Mouse (Mus musculus) liver, adult 2 months (tissue): ENCODE data around the gene Rims1. TPM values are rescaled to one million over a fixed set of nuclear protein-coding genes. Genes with fewer than 3 reads are reported as not detected.

Source experiments
- DNase-seq: peaks from one replicate; pipeline ENCODE4 v3.0.0-alpha.2; 2011; ENCODE audit warnings: low read depth, low spot score; ENCODE audit errors: extremely low read depth
- H3K27ac ChIP-seq: fragments of 200-500 bp; replicated peaks from 2 replicates; pipeline ENCODE4 v1.5.1; 2012; ENCODE audit warnings: low read depth, mild to moderate bottlenecking, control low read depth, inconsistent platforms, low read length; ENCODE audit not compliant: insufficient read depth
- H3K27me3 ChIP-seq: fragments of 200-500 bp; 2 replicates; pipeline ENCODE4 v1.6.1; 2012; ENCODE audit warnings: mild to moderate bottlenecking, moderate library complexity, low read length, inconsistent platforms; ENCODE audit not compliant: control insufficient read depth, insufficient read depth
- H3K36me3 ChIP-seq: fragments of 200-500 bp; 2 replicates; pipeline ENCODE4 v1.6.1; 2012; ENCODE audit warnings: low read length, inconsistent platforms; ENCODE audit not compliant: control insufficient read depth, insufficient read depth
- H3K4me1 ChIP-seq: fragments of 200-500 bp; 2 replicates; pipeline ENCODE4 v1.6.1; 2011; ENCODE audit warnings: low read length; ENCODE audit not compliant: control insufficient read depth, insufficient read depth
- H3K4me3 ChIP-seq: fragments of 200-500 bp; 2 replicates; pipeline ENCODE4 v1.5.1; 2011; ENCODE audit warnings: low read depth, mild to moderate bottlenecking, control low read depth, low read length, moderate library complexity; ENCODE audit not compliant: insufficient read depth
- H3K79me2 ChIP-seq: fragments of 200-500 bp; 2 replicates; pipeline ENCODE4 v1.6.1; 2012; ENCODE audit warnings: inconsistent platforms, mild to moderate bottlenecking, low read length, moderate library complexity; ENCODE audit not compliant: control insufficient read depth, insufficient read depth
- H3K9ac ChIP-seq: fragments of 200-500 bp; 2 replicates; pipeline ENCODE4 v1.6.1; 2012; ENCODE audit warnings: low read depth, mild to moderate bottlenecking, control low read depth, inconsistent platforms, low read length
- CTCF ChIP-seq: fragments of 200-500 bp; IDR thresholded peaks from 2 replicates; pipeline ENCODE4 v1.5.1; 2011; ENCODE audit warnings: low read depth, low read length, control low read depth
- POLR2A ChIP-seq: fragments of 200-500 bp; IDR thresholded peaks from 2 replicates; pipeline ENCODE4 v1.6.1; 2011; ENCODE audit warnings: low read length, control low read depth; ENCODE audit not compliant: insufficient read depth; ENCODE audit errors: extremely low read depth
- WGBS: fragments of 180-500 bp; shearing (Covaris S2); methylation state at CpG from one replicate; pipeline ENCODE4 v1.1.7; 2018; 5-methylcytosine and 5-hydroxymethylcytosine counted together
- polyA plus RNA-seq: library from polyadenylated mRNA; depleted of rRNA; stranded (reverse); fragments of >200 nt; gene quantifications from 2 replicates; pipeline ENCODE4 v1.2.3, GENCODE M21; 2012
- total RNA-seq: library from RNA; depleted of rRNA; stranded (reverse); fragments of >200 nt; gene quantifications from 2 replicates; pipeline ENCODE4 v1.2.3, GENCODE M21; 2014

The Rims1 gene
- total and polyA plus RNA-seq, 2 experiments: under 0.01 TPM; not detected in 1

DNA sequence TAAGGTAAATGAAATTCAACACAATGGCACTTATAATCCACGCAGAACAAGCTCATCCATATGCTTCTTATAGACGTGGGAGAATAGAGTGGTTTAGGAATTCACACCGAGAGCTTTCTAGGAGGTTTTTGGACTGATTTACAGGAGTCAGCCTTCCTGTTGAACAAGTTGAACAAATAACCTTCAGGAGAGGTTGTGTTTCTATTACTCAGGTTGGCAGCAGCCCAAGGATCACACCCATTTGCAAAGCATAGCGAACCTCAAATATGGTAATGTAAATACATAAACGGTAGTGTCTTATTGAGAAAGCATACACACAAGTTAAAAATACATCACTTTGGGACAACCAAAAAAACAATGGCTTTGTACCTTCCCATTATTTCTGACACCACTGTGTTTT, 5.5 kb downstream of the Rims1 start:
- no peaks in the 10 kb centered on the region for H3K4me1 ChIP-seq
- H3K79me2 ChIP-seq: no peaks in the 10 kb centered on the region
- no peak for TF ChIP-seq POLR2A
- no peak for TF ChIP-seq CTCF
- 71% methylated on average over 5 of the region's 5 CpGs for WGBS
- no peak overlapping the region for H3K27ac ChIP-seq
- no peak for DNase-seq
- H3K9ac ChIP-seq: no peak overlapping the region
- H3K4me3 ChIP-seq: no peak overlapping the region
- H3K36me3 ChIP-seq: no peaks in the 10 kb centered on the region
- H3K27me3 ChIP-seq: peaks cover 2% of the 10 kb centered on the region; the same call in 1 of the 2 replicates

DNA sequence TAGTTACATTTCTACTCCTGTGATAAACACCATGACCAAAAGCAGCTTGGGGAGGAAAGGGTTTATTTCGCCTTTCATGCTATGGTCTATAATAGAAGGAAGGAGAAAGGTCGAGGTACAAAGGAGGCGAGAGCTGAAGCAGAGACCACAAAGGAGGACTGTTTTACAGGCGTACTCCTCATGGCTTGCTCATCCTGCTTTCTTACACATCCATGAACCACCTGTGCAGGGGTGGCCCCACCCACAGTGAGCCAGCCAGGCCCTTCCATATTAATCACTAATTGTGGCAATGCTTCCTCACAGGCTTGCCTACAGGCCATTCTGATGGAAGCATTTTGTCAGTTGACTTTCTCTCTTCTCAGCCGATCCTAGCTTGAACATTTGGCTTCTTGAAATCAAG, 8.7 kb downstream of the Rims1 start:
- Histone ChIP-seq H3K4me1 (no peaks in the 10 kb centered on the region), H3K36me3 (no peaks in the 10 kb centered on the region), H3K79me2 (no peaks in the 10 kb centered on the region), H3K9ac (no peak overlapping the region), H3K27me3 (no peaks in the 10 kb centered on the region), H3K4me3 (no peak overlapping the region), H3K27ac (no peak overlapping the region)
- no peak for DNase-seq
- TF ChIP-seq POLR2A (no peak), CTCF (no peak)
- 78% methylated on average over 5 of the region's 5 CpGs for WGBS

DNA sequence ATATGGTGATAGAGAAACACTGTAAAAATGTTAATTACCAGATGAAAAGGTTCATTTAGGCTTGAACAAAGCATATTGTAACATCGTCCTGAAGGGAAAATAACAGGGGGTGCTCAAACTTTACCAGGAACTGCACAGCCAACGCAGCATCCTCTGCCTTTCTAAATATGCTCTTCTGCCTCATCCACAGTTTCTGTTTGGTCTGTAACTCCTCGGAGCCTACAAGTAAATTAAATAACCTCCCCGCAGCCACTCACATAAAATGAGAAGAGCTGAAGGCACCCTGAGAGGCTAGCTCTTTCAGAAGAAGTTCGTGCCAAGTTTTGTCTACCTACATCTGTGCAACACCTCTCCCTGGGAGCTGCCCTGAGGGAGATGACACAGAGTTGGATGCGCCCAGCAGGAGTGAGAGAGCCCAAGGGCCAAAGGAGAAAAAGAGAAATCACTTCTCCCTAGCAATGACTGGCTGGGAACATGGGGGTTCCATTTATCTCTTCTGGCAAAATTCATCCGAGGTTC, 16.3 kb downstream of the Rims1 start:
- no peak for DNase-seq
- no peaks in the 10 kb centered on the region for H3K4me1 ChIP-seq
- no peak overlapping the region for H3K27ac ChIP-seq
- TF ChIP-seq POLR2A (no peak), CTCF (no peak)
- H3K9ac ChIP-seq: no peak overlapping the region
- no peak overlapping the region for H3K4me3 ChIP-seq
- H3K36me3 ChIP-seq: no peaks in the 10 kb centered on the region
- no peaks in the 10 kb centered on the region for H3K79me2 ChIP-seq
- no peaks in the 10 kb centered on the region for H3K27me3 ChIP-seq
- WGBS: 44% methylated on average over 7 of the region's 7 CpGs

DNA sequence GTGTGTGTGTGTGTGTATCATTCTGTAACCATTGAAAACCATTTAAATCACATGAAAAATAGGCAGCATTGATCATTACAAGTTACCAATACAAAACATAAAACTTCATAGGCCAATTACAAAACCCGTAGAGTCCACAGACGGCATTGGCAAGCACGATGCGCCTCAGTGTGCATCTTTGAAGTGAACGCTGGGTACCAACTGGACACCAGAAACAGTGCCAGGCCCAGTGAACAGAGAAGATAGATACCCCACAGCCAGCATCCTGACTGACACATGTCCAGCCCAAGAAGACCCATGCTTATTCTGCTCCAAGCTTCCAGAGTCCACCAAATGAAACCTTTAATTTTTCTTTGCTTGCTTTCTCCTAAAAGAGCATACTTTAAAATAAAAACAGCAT, 18.2 kb downstream of the Rims1 start:
- TF ChIP-seq CTCF (no peak), POLR2A (no peak)
- Histone ChIP-seq H3K27ac (no peak overlapping the region), H3K79me2 (no peaks in the 10 kb centered on the region), H3K4me1 (no peaks in the 10 kb centered on the region), H3K36me3 (no peaks in the 10 kb centered on the region), H3K27me3 (no peaks in the 10 kb centered on the region; the same call in 1 of the 2 replicates), H3K9ac (no peak overlapping the region), H3K4me3 (no peak overlapping the region)
- no peak for DNase-seq
- WGBS: 86% methylated on average over 5 of the region's 5 CpGs

DNA sequence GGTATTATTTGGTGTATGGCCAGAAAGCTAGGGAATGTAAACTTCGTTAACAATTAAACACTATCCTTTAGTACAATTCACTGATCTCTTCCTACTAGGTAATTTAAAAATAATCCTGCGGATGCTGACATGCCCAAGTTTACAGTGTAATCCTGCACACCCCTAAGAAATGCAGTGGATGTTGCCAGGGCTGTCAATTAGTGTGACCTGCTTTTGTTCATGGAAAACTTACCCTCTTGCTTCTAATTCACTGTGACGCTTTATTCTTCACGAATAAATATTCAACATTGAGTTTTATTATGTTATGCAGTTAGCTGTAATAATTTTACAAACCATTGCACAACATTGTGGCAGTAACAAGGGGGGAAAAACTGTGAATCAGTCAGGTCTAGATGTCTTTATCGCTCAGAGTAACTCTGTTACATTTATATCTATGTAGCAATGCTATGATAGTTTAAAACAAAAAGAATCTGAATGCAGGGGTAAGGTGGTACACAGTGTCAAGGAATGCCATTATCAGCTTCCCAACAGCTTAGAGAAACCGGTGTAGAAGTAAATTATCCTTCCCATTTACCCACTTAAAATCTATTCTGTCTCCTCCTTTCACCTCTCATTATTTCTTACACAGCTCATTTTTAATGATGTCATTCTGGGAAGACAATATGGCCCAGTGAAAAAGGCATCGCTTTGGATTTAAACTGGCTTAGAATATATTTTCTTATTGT, 35.1 kb downstream of the Rims1 start:
- no peak overlapping the region for H3K4me3 ChIP-seq
- DNase-seq: no peak
- TF ChIP-seq CTCF: no peak
- no peak for TF ChIP-seq POLR2A
- no peaks in the 10 kb centered on the region for H3K27me3 ChIP-seq
- H3K4me1 ChIP-seq: no peaks in the 10 kb centered on the region
- H3K9ac ChIP-seq: no peak overlapping the region
- WGBS: 76% methylated on average over 7 of the region's 7 CpGs
- no peak overlapping the region for H3K27ac ChIP-seq
- no peaks in the 10 kb centered on the region for H3K79me2 ChIP-seq
- no peaks in the 10 kb centered on the region for H3K36me3 ChIP-seq

DNA sequence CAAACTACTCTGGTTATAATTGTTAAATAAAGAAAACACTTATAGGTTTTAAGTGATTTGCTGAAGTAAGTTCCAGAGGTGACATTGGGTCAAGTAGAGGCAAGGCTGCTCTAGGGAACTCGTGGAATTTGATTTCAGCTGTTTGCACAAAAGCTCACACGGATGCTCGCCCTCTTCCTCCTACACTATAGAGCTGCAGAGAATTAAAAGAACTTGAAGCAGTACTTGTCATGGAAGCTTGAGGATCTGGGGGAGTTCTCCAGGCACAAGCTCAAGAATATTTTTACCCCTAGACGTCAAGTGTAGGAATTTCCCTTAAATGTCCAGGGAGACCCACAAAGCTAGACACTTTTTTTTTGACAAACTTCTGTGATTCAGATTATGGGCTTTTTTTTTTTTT, 42.4 kb downstream of the Rims1 start:
- WGBS: 70% methylated on average over 4 of the region's 4 CpGs
- DNase-seq: no peak
- no peak overlapping the region for H3K4me3 ChIP-seq
- no peak overlapping the region for H3K9ac ChIP-seq
- no peaks in the 10 kb centered on the region for H3K36me3 ChIP-seq
- H3K4me1 ChIP-seq: no peaks in the 10 kb centered on the region
- no peak overlapping the region for H3K27ac ChIP-seq
- H3K79me2 ChIP-seq: no peaks in the 10 kb centered on the region
- H3K27me3 ChIP-seq: no peaks in the 10 kb centered on the region
- TF ChIP-seq POLR2A: no peak
- no peak for TF ChIP-seq CTCF
